Mouse (Mus musculus): Measurements from ENCODE around the gene Susd1.

GRCm38 (mm10) chr4:59307841-59308589 is 130.4 kb downstream of the Susd1 start:
- TF ChIP-seq POLR2A (IDR thresholded peaks at IDR 0.05; ENCODE audit: insufficient read depth, low read depth, low read length) = no peak
- TF ChIP-seq CTCF (IDR thresholded peaks at IDR 0.05; ENCODE audit: insufficient read depth, low read depth, low read length) = no peak
